Mouse (Mus musculus) stomach, embryonic 16.5 days (tissue): ENCODE data around the gene Ogdh. TPM values are rescaled to one million over a fixed set of nuclear protein-coding genes. Genes with fewer than 3 reads are reported as not detected.
"Not testable (repeated sequence)": the region's sequence is repeated elsewhere in the genome, so short reads cannot be mapped to it uniquely, and the experiment has no call there.

Experiments used
- ATAC-seq: fragments of 200-750 bp; cut with Nextera tagmentation; 2 replicates; pipeline ENCODE4 v1.8.0; 2017; ENCODE audit warnings: moderate number of reproducible peaks, moderate TSS enrichment; ENCODE audit not compliant: insufficient read depth, low FRiP score
- H3K27ac ChIP-seq: fragments of 300-500 bp; sonication (generic); 2 replicates; pipeline ENCODE4 v1.5.1; 2014; ENCODE audit warnings: low read length
- H3K27me3 ChIP-seq: fragments of 300-500 bp; sonication (generic); 2 replicates; pipeline ENCODE4 v1.6.1; 2014; ENCODE audit warnings: low read length, control low read depth, mixed read lengths; ENCODE audit not compliant: control insufficient read depth, insufficient read depth
- H3K36me3 ChIP-seq: fragments of 300-500 bp; sonication (generic); 2 replicates; pipeline ENCODE4 v1.6.1; 2014; ENCODE audit warnings: low read length; ENCODE audit not compliant: control insufficient read depth, insufficient read depth
- H3K4me1 ChIP-seq: fragments of 300-500 bp; sonication (generic); 2 replicates; pipeline ENCODE4 v1.6.1; 2014; ENCODE audit warnings: low read length, control low read depth, mixed read lengths; ENCODE audit not compliant: control insufficient read depth, insufficient read depth
- H3K4me2 ChIP-seq: fragments of 300-500 bp; sonication (generic); 2 replicates; pipeline ENCODE4 v1.6.1; 2014; ENCODE audit warnings: low read depth, low read length, mixed read lengths
- H3K4me3 ChIP-seq: fragments of 300-500 bp; sonication (generic); replicated peaks from 2 replicates; pipeline ENCODE4 v1.5.1; 2014; ENCODE audit warnings: mild to moderate bottlenecking, low read length
- H3K9ac ChIP-seq: fragments of 300-500 bp; sonication (generic); 2 replicates; pipeline ENCODE4 v1.6.1; 2014; ENCODE audit warnings: low read length
- H3K9me3 ChIP-seq: fragments of 300-500 bp; sonication (generic); replicated peaks from 2 replicates; pipeline ENCODE4 v1.6.1; 2016; ENCODE audit warnings: low read length, control low read depth; ENCODE audit not compliant: control insufficient read depth
- WGBS: fragments of 180-500 bp; shearing (Covaris S2); extraction: QIAGEN DNeasy Blood & Tissue Kit; methylation state at CpG from one replicate; pipeline ENCODE4 v1.1.7; 2014; 5-methylcytosine and 5-hydroxymethylcytosine counted together
- polyA plus RNA-seq: library from polyadenylated mRNA; unstranded; fragments of >200 nt; fragmentation: Nextera tagmentation; extraction: Ambion mirVana; gene quantifications from 2 replicates; pipeline ENCODE4 v1.2.1, GENCODE M21; 2015

Gene Ogdh
- polyA plus RNA-seq, 1 experiment from 2014 or later: 134 TPM

- peaks cover 3% of the 10 kb centered on the region; the same call in 1 of the 2 replicates for H3K4me1 ChIP-seq
- no peak overlapping the region for H3K4me3 ChIP-seq
- no peaks in the 10 kb centered on the region for H3K36me3 ChIP-seq
- 50% methylated on average over 4 of the region's 4 CpGs for WGBS
- no peak overlapping the region for H3K4me2 ChIP-seq
- no peaks in the 10 kb centered on the region for H3K9me3 ChIP-seq
- no peak overlapping the region for H3K9ac ChIP-seq
- no peak overlapping the region for H3K27ac ChIP-seq
- 0 out of 2 replicates have a peak, but pooled peaks have one; percentile 26 for ATAC-seq
- no peaks in the 10 kb centered on the region for H3K27me3 ChIP-seq
These were observed 75.7 kb downstream of the Ogdh start for GRCm38 (mm10) chr11:6367156-6367555.

GRCm38 (mm10) chr11:6367986-6368385 is 76.6 kb downstream of the Ogdh start:
- not testable (repeated sequence) for H3K9ac ChIP-seq, H3K36me3 ChIP-seq, H3K27me3 ChIP-seq, H3K9me3 ChIP-seq, H3K27ac ChIP-seq, ATAC-seq, H3K4me1 ChIP-seq, H3K4me3 ChIP-seq, H3K4me2 ChIP-seq
- 81% methylated on average over 5 of the region's 5 CpGs for WGBS

GRCm38 (mm10) chr11:6371376-6372155 is 80.1 kb downstream of the Ogdh start:
- no peak for ATAC-seq

GRCm38 (mm10) chr11:6372784-6373183 is 81.4 kb downstream of the Ogdh start:
- WGBS: 86% methylated on average over 9 of the region's 9 CpGs
- ATAC-seq: no peak

More at GRCm38 (mm10) chr11:6371376-6372155, 80.1 kb downstream of the Ogdh start:
- H3K4me2 ChIP-seq: no peak overlapping the region
- H3K9ac ChIP-seq: no peak overlapping the region
- no peak overlapping the region for H3K27ac ChIP-seq
- H3K9me3 ChIP-seq: no peaks in the 10 kb centered on the region
- 82% methylated on average over 11 of the region's 11 CpGs for whole genome bisulfite sequencing
- H3K27me3 ChIP-seq: no peaks in the 10 kb centered on the region
- H3K36me3 ChIP-seq: no peaks in the 10 kb centered on the region
- H3K4me1 ChIP-seq: no peaks in the 10 kb centered on the region
- H3K4me3 ChIP-seq: no peak overlapping the region

GRCm38 (mm10) chr11:6380916-6381315 is 89.5 kb downstream of the Ogdh start:
- no peaks in the 10 kb centered on the region for H3K4me1 ChIP-seq
- no peak for ATAC-seq

More at GRCm38 (mm10) chr11:6372784-6373183, 81.4 kb downstream of the Ogdh start:
- no peaks in the 10 kb centered on the region for H3K4me1 ChIP-seq
- no peak overlapping the region for H3K9ac ChIP-seq
- no peaks in the 10 kb centered on the region for H3K27me3 ChIP-seq
- no peaks in the 10 kb centered on the region for H3K9me3 ChIP-seq
- H3K36me3 ChIP-seq: no peaks in the 10 kb centered on the region
- H3K4me3 ChIP-seq: no peak overlapping the region
- H3K27ac ChIP-seq: no peak overlapping the region
- no peak overlapping the region for H3K4me2 ChIP-seq

GRCm38 (mm10) chr11:6388126-6388725 is 96.8 kb downstream of the Ogdh start:
- Histone ChIP-seq H3K4me2 (peak overlapping the region; percentile 48), H3K27ac (peak overlapping the region; percentile 96; the same call in 1 of the 2 replicates), H3K9me3 (no peaks in the 10 kb centered on the region), H3K4me1 (peaks cover 8% of the 10 kb centered on the region; the same call in 1 of the 2 replicates), H3K9ac (peak overlapping the region; percentile 92; the same call in 1 of the 2 replicates), H3K4me3 (no peak overlapping the region; the same call in 1 of the 2 replicates), H3K36me3 (no peaks in the 10 kb centered on the region), H3K27me3 (no peaks in the 10 kb centered on the region)
- no peak for ATAC-seq
- 94% methylated on average over 6 of the region's 6 CpGs for WGBS

More at GRCm38 (mm10) chr11:6380916-6381315, 89.5 kb downstream of the Ogdh start:
- H3K4me3 ChIP-seq: no peak overlapping the region
- no peaks in the 10 kb centered on the region for H3K9me3 ChIP-seq
- no peak overlapping the region for H3K27ac ChIP-seq
- WGBS: 82% methylated on average over 6 of the region's 6 CpGs
- H3K9ac ChIP-seq: no peak overlapping the region
- H3K27me3 ChIP-seq: no peaks in the 10 kb centered on the region
- H3K4me2 ChIP-seq: no peak overlapping the region
- no peaks in the 10 kb centered on the region for H3K36me3 ChIP-seq

GRCm38 (mm10) chr11:6388726-6389413 is 97.4 kb downstream of the Ogdh start, which contains the start of gene Zmiz2:
Gene Zmiz2 (plus strand): TSS chr11:6389074.
- Histone ChIP-seq H3K36me3 (no peaks in the 10 kb centered on the region), H3K9me3 (no peaks in the 10 kb centered on the region), H3K27ac (peak within 1 kb of the TSS; percentile 96), H3K4me1 (peaks cover 8% of the 10 kb centered on the region; the same call in 1 of the 2 replicates), H3K4me3 (peak within 1 kb of the TSS; percentile 89), H3K27me3 (no peaks in the 10 kb centered on the region), H3K4me2 (peak within 1 kb of the TSS; percentile 77), H3K9ac (peak within 1 kb of the TSS; percentile 92)
- 5% methylated on average over 57 of the region's 60 CpGs for WGBS
- peak; percentile 98 for ATAC-seq

GRCm38 (mm10) chr11:6389483-6389921 is 98.1 kb downstream of the Ogdh start:
- ATAC-seq: no peak; the same call in 1 of the 2 replicates
- Histone ChIP-seq H3K9me3 (no peaks in the 10 kb centered on the region), H3K9ac (peak overlapping the region; percentile 92), H3K4me3 (peak overlapping the region; percentile 89), H3K4me2 (peak overlapping the region; percentile 77), H3K27ac (peak overlapping the region; percentile 96), H3K27me3 (no peaks in the 10 kb centered on the region), H3K36me3 (no peaks in the 10 kb centered on the region), H3K4me1 (peaks cover 8% of the 10 kb centered on the region; the same call in 1 of the 2 replicates)
- WGBS: 2% methylated on average over 25 of the region's 43 CpGs
